Mouse (Mus musculus) layer of hippocampus, adult 2 months (tissue): ENCODE measurements at regions not wholly inside any gene's neighbourhood (a gene's known extent, or its start where the extent isn't known, plus 50 kb on each side); places are given as distances from the start of the nearest gene placed in this dataset.
A peak's percentile ranks its signal among the peaks of the same experiment; 100 is the strongest.
"Not testable (repeated sequence)": the region's sequence is repeated elsewhere in the genome, so short reads cannot be mapped to it uniquely, and the experiment has no call there.

Source experiments
- DNase-seq, 2 experiments: peaks; one replicate each; pipeline ENCODE4 v3.0.0; 2022; ENCODE audit warnings: low spot score in 2 of 2
- H3K27ac ChIP-seq: fragments of 200-600 bp; 2 replicates; pipeline ENCODE4 v1.8.1; 2022
- H3K4me3 ChIP-seq: fragments of 200-600 bp; 2 replicates; pipeline ENCODE4 v1.8.1; 2022; ENCODE audit warnings: mild to moderate bottlenecking
- CTCF ChIP-seq: fragments of 200-600 bp; conservative IDR thresholded peaks from 2 replicates; pipeline ENCODE4 v1.8.1; 2022; ENCODE audit warnings: antibody characterized with exemption, mild to moderate bottlenecking, moderate library complexity

GRCm38 (mm10) chr14:86335284-86335683, 805.8 kb downstream of the Diaph3 start:
- H3K4me3 ChIP-seq: no peak overlapping the region
- no peak for TF ChIP-seq CTCF
- no peak overlapping the region for H3K27ac ChIP-seq
- DNase-seq: no peak

GRCm38 (mm10) chr14:86329176-86329575, 811.9 kb downstream of the Diaph3 start:
- no peak for TF ChIP-seq CTCF
- no peak for DNase-seq
- Histone ChIP-seq H3K4me3 (no peak overlapping the region), H3K27ac (no peak overlapping the region)

DNA sequence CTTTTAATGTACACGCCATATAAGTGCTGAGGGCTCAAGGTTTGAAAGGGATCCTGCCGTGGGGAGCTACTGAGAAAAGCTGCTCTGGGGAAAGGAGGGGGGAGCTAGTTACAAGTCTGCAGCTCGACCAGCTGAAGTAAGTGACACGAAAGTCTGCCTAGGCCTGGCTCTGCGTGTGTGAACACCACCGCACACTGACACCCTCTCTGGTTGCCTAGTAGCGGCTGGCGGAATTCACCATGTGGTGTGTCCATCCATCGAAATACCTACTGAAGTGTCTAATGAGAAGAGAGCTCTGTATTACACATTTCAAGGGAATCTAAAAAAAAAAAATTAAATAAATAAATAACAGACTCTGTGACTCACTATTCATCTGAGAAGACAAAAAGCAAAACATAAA, 813.4 kb downstream of the Diaph3 start:
- peak; percentile 48 to 64 for DNase-seq
- Histone ChIP-seq H3K4me3 (no peak overlapping the region), H3K27ac (peak overlapping the region; percentile 82)
- no peak for TF ChIP-seq CTCF

DNA sequence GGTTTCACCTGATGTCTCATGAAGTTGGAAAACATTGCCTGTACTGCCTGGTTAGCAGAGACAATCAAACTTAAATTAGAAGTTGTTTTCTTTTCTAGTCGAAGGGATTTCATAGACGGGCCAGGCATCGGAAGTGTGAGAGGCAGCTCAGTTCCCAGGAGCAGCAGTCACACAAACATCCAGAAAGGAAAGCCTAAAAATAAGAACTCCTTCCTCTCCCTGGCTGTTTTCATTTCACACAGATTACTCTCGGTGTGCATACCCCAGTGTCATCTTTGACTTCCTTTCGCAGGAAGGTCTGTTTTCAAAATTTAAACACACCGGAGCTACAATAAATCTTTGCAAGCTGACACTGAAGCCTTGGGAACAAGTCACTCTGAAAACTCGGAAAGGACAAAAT, 818.7 kb downstream of the Diaph3 start:
- no peak for DNase-seq
- no peak for TF ChIP-seq CTCF
- H3K27ac ChIP-seq: no peak overlapping the region
- no peak overlapping the region for H3K4me3 ChIP-seq

DNA sequence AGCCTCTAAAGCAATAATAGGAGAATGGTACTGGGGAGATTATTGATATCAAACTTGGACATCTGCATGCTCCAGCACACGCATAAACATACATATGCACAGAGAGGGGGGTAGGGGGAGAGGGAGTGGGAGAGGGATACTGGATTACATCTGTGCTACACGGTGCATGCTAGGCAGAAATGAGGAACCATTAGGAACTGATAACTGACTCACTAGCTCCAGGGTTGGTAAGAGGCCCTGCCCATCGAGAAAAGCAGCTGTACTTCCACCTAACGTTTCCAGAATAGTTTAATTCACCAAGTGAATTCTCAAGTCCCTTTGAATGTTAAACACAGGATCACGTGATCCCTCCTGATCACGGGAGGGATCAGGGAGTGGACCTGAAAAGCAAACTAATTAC, 825.1 kb downstream of the Diaph3 start:
- no peak for DNase-seq
- TF ChIP-seq CTCF: no peak
- H3K27ac ChIP-seq: no peak overlapping the region
- no peak overlapping the region for H3K4me3 ChIP-seq

DNA sequence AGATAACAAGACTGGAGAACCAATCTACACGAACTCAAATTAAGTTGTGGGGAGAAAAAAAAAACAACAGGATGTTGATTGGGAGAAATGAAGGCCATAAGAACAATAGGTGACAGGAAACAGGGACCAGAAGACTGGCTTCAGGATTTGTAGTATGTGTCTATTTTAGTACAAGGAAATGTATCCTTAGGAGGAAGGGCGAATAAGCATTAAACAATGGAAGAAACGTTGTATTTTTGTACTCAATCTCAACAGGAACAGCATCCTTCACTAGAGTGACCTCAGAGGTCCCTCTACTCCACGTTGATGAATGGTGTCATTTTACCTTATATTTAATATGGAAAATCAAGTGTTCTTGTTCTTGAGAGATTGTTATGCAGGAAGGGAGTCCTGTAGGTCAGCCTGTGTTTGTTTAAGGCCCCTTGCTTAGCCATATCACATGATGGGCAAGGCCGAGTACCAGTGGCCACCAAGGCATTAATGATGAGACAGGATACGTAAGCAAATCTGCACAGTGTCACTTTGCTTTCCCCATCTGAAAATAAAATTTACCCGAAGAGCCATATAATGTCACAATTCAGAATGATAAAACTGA, 832.0 kb downstream of the Diaph3 start:
- TF ChIP-seq CTCF: no peak
- Histone ChIP-seq H3K27ac (no peak overlapping the region), H3K4me3 (no peak overlapping the region)
- DNase-seq: no peak

DNA sequence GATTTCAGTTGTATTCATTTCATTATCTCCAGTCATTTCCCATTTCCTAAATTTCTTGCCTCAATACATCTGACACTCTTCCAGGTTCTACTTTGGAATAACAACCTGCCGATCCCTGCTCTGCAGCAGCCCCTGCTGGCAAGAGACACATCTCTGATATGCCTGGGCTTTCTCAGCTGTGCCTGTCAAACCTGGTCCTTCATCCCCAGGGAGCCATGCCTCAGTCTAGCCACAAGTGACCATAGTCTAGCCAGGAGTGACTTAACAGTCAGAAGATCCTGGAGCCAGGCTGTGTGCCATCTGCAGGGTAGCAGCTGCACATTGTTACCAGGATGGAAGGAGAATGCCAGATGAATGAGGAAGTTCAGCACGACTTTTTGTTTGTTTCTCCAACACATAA, 833.2 kb downstream of the Diaph3 start:
- DNase-seq: peak; percentile 40 to 48
- peak overlapping the region; percentile 19; the same call in 1 of the 2 replicates for H3K27ac ChIP-seq
- H3K4me3 ChIP-seq: no peak overlapping the region
- peak; percentile 86 for TF ChIP-seq CTCF

- no peak for DNase-seq
- Histone ChIP-seq H3K4me3 (no peak overlapping the region), H3K27ac (no peak overlapping the region)
- TF ChIP-seq CTCF: no peak
Observed at GRCm38 (mm10) chr14:86301666-86302065, 839.4 kb downstream of the Diaph3 start.

DNA sequence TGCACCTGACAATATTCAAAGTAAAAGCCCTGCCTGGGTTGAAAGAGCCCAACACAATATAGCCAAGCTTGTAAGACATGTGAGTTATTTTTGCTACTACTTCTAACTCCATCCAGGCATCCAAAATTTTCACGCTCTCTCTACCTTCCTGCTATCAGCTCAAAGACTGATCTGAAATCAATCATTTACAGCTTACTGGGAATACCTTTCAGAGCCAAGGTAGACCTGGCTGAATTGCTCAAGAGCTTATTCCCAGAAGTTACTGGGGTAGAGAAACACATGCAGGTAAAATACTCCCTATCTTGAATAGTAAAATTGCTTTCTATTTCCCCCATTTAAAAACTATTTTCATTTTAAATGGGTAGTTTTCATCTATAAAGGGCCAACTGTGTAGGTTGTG, 840.2 kb downstream of the Diaph3 start:
- no peak for TF ChIP-seq CTCF
- DNase-seq: no peak
- H3K27ac ChIP-seq: no peak overlapping the region
- H3K4me3 ChIP-seq: no peak overlapping the region

DNA sequence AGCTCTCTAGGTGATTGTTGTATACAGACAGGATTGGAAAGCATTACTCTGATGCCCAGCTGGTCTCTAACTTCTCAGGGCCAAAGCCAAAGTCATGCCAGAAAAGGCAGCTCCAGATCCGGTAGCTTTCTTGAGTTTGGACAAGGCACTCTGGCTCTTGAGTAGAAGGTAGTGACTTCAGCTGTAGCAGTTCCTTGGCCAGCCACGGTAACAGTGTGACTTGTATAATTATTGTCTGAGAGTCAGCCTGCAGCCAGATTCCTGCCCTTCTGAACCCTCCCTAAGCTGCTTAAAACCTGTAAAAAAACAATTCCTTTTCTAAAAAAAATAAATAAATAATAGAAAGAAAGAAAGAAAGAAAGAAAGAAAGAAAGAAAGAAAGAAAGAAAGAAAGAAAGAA, 843.0 kb downstream of the Diaph3 start:
- TF ChIP-seq CTCF: no peak
- H3K27ac ChIP-seq: no peak overlapping the region
- no peak overlapping the region for H3K4me3 ChIP-seq
- DNase-seq: no peak

- H3K4me3 ChIP-seq, H3K27ac ChIP-seq, DNase-seq: not testable (repeated sequence)
Observed at GRCm38 (mm10) chr14:86294606-86295005, 846.4 kb downstream of the Diaph3 start.

GRCm38 (mm10) chr14:86293804-86294203, 847.2 kb downstream of the Diaph3 start:
- Histone ChIP-seq H3K4me3 (no peak overlapping the region), H3K27ac (no peak overlapping the region)
- no peak for TF ChIP-seq CTCF
- no peak for DNase-seq

- H3K4me3 ChIP-seq: no peak overlapping the region
- TF ChIP-seq CTCF: no peak
- DNase-seq: no peak
- H3K27ac ChIP-seq: no peak overlapping the region
Observed at GRCm38 (mm10) chr14:86293371-86293770, 847.7 kb downstream of the Diaph3 start.

GRCm38 (mm10) chr14:86290556-86290955, 850.5 kb downstream of the Diaph3 start:
- no peak for TF ChIP-seq CTCF
- Histone ChIP-seq H3K4me3 (no peak overlapping the region), H3K27ac (no peak overlapping the region)
- DNase-seq: no peak

GRCm38 (mm10) chr14:86261640-86262230, 879.3 kb downstream of the Diaph3 start:
- DNase-seq: peak; percentile 31 to 51
- Histone ChIP-seq H3K4me3 (peak overlapping the region; percentile 40), H3K27ac (peak overlapping the region; percentile 81)
- TF ChIP-seq CTCF: no peak
